Mouse (Mus musculus): ENCODE data around the gene Fgd4. TPM values are rescaled to one million over a fixed set of nuclear protein-coding genes. Genes with fewer than 3 reads are reported as not detected.
"Not testable (repeated sequence)": the region's sequence is repeated elsewhere in the genome, so short reads cannot be mapped to it uniquely, and the experiment has no call there.

Gene Fgd4
- polyA plus RNA-seq, 1 experiment from 2014 or later = 8.6 TPM

GRCm38 (mm10) chr16:16484601-16485000, 115.7 kb downstream of the Fgd4 start:
- 73% methylated on average over 4 of the region's 4 CpGs for WGBS
- H3K9ac ChIP-seq = no peak overlapping the region
- H3K4me1 ChIP-seq = no peaks in the 10 kb centered on the region
- H3K9me3 ChIP-seq = no peaks in the 10 kb centered on the region
- no peak overlapping the region for H3K4me3 ChIP-seq
- H3K27ac ChIP-seq = no peak overlapping the region
- no peak for ATAC-seq (ENCODE audit: insufficient number of reproducible peaks, insufficient read depth, low FRiP score, low TSS enrichment)
- H3K4me2 ChIP-seq (replicated peaks) = no peak overlapping the region
- no peaks in the 10 kb centered on the region for H3K27me3 ChIP-seq
- no peaks in the 10 kb centered on the region for H3K36me3 ChIP-seq

- H3K4me1 ChIP-seq; H3K4me3 ChIP-seq; H3K9ac ChIP-seq; H3K4me2 ChIP-seq (replicated peaks); ATAC-seq (ENCODE audit: insufficient number of reproducible peaks, insufficient read depth, low FRiP score, low TSS enrichment); H3K27ac ChIP-seq; H3K9me3 ChIP-seq; H3K36me3 ChIP-seq; H3K27me3 ChIP-seq: not testable (repeated sequence)
- WGBS = 88% methylated on average over 10 of the region's 10 CpGs
These were observed 126.9 kb downstream of the Fgd4 start for GRCm38 (mm10) chr16:16473451-16473850.

- 91% methylated on average over 1 of the region's 1 CpGs for WGBS
- no peaks in the 10 kb centered on the region for H3K9me3 ChIP-seq
- no peak overlapping the region for H3K27ac ChIP-seq
- ATAC-seq (ENCODE audit: insufficient number of reproducible peaks, insufficient read depth, low FRiP score, low TSS enrichment) = no peak
- no peaks in the 10 kb centered on the region for H3K4me1 ChIP-seq
- no peaks in the 10 kb centered on the region for H3K27me3 ChIP-seq
- no peak overlapping the region for H3K4me2 ChIP-seq (replicated peaks)
- no peak overlapping the region for H3K9ac ChIP-seq
- H3K36me3 ChIP-seq = 0 out of 2 replicates have a peak, but pooled peaks cover 2% of the 10 kb centered on the region
- H3K4me3 ChIP-seq = no peak overlapping the region
These were observed 150.3 kb downstream of the Fgd4 start for GRCm38 (mm10) chr16:16450021-16450420.

- Histone ChIP-seq H3K9me3 (no peaks in the 10 kb centered on the region), H3K36me3 (peaks cover 8% of the 10 kb centered on the region; the same call in 1 of the 2 replicates), H3K4me1 (no peaks in the 10 kb centered on the region), H3K27me3 (no peaks in the 10 kb centered on the region), H3K27ac (no peak overlapping the region), H3K9ac (no peak overlapping the region), H3K4me2 (replicated peaks) (no peak overlapping the region), H3K4me3 (no peak overlapping the region)
- 16% methylated on average over 1 of the region's 1 CpGs for WGBS
- no peak for ATAC-seq (ENCODE audit: insufficient number of reproducible peaks, insufficient read depth, low FRiP score, low TSS enrichment)
These were observed 161.9 kb downstream of the Fgd4 start for GRCm38 (mm10) chr16:16438436-16438835.

- H3K4me3 ChIP-seq = no peak overlapping the region
- H3K4me1 ChIP-seq = no peaks in the 10 kb centered on the region
- 86% methylated on average over 2 of the region's 2 CpGs for WGBS
These were observed 177.9 kb downstream of the Fgd4 start for GRCm38 (mm10) chr16:16422456-16422855.

DNA sequence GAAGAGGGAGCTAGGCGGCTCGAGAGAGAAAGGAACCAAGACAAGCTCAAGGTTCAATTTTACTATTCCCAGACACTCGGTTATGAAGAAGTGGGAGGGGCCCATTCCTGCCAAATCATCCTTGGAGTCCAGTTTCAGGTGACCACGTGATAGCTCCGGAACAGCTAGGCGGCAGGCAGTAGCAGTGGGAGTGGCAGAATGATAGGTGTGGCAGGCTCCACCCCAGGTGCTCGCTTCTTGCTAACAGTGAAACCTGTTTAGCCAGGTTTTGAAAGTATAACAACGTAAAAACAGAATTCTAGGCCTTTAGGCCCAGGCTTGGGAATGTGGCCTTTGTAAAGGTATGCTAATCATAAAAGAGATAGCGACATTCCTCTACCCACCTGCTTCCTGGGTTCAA, 233.1 kb downstream of the Fgd4 start:
- H3K9me3 ChIP-seq; H3K9ac ChIP-seq; H3K4me3 ChIP-seq; H3K27ac ChIP-seq; H3K27me3 ChIP-seq; H3K4me1 ChIP-seq; H3K36me3 ChIP-seq; ATAC-seq (ENCODE audit: insufficient number of reproducible peaks, insufficient read depth, low FRiP score, low TSS enrichment); H3K4me2 ChIP-seq (replicated peaks): not testable (repeated sequence)
- 64% methylated on average over 9 of the region's 9 CpGs for WGBS

More at GRCm38 (mm10) chr16:16422456-16422855, 177.9 kb downstream of the Fgd4 start:
- Histone ChIP-seq H3K36me3 (no peaks in the 10 kb centered on the region; the same call in 1 of the 2 replicates), H3K9ac (no peak overlapping the region), H3K9me3 (no peaks in the 10 kb centered on the region), H3K27ac (no peak overlapping the region), H3K4me2 (replicated peaks) (no peak overlapping the region), H3K27me3 (no peaks in the 10 kb centered on the region)
- no peak for ATAC-seq (ENCODE audit: insufficient number of reproducible peaks, insufficient read depth, low FRiP score, low TSS enrichment)

Other genes starting within 250 kb of the Fgd4 start
- gene Dnm1l, start 241.6 kb downstream of the Fgd4 start, polyA plus RNA-seq (2016; fragmentation: Nextera tagmentation; extraction: Ambion mirVana) = 64.6 and 65.6 TPM in 2 replicates
- not detected in 2 replicates for gene Olfr19, start 75.9 kb upstream of the Fgd4 start, polyA plus RNA-seq (2016; fragmentation: Nextera tagmentation; extraction: Ambion mirVana)
- gene Spag6l, start 228.9 kb upstream of the Fgd4 start, polyA plus RNA-seq (2016; fragmentation: Nextera tagmentation; extraction: Ambion mirVana) = 0.60 and 0.62 TPM in 2 replicates

Data from embryonic facial prominence, embryonic 12.5 days (tissue).